Mouse (Mus musculus): Measurements from ENCODE around the gene Nfil3.

- TF ChIP-seq POLR2A (IDR thresholded peaks at IDR 0.05; ENCODE audit: low read depth, low read length) (no peak), CTCF (IDR thresholded peaks at IDR 0.05; ENCODE audit: borderline replicate concordance, insufficient read depth, low read length) (no peak)
Observed at GRCm38 (mm10) chr13:52996201-52996600, 15.3 kb upstream of the Nfil3 start.
